Mouse (Mus musculus): Measurements from ENCODE around the gene Apoc3. TPM values are rescaled to one million over a fixed set of nuclear protein-coding genes. Genes with fewer than 3 reads are reported as not detected.

The Apoc3 gene
- polyA plus RNA-seq (2014; fragmentation: Nextera tagmentation; extraction: Ambion mirVana) = not detected in 2 replicates

GRCm38 (mm10) chr9:46235596-46235648 is at the start of gene Apoc3:
Gene Apoc3 (minus strand): TSS chr9:46235636.
- no peak for DNase-seq (ENCODE audit: low spot score)
- H3K4me2 ChIP-seq (replicated peaks) = no peak within 1 kb of the TSS
- H3K4me3 ChIP-seq (replicated peaks; ENCODE audit: low read length) = no peak within 1 kb of the TSS
- no peak within 1 kb of the TSS for H3K9ac ChIP-seq
- peaks cover 5% of the 10 kb centered on the region; the same call in 1 of the 2 replicates for H3K4me1 ChIP-seq (replicated peaks; ENCODE audit: control insufficient read depth, insufficient read depth, low read length)
- H3K36me3 ChIP-seq (replicated peaks; ENCODE audit: control insufficient read depth, insufficient read depth) = no peaks in the 10 kb centered on the region
- no peak for ATAC-seq (ENCODE audit: low FRiP score)
- H3K27ac ChIP-seq = no peak within 1 kb of the TSS
- H3K27me3 ChIP-seq (ENCODE audit: control insufficient read depth, insufficient read depth, low read length) = no peaks in the 10 kb centered on the region
- no peaks in the 10 kb centered on the region for H3K9me3 ChIP-seq (ENCODE audit: control insufficient read depth, low read length)

DNA sequence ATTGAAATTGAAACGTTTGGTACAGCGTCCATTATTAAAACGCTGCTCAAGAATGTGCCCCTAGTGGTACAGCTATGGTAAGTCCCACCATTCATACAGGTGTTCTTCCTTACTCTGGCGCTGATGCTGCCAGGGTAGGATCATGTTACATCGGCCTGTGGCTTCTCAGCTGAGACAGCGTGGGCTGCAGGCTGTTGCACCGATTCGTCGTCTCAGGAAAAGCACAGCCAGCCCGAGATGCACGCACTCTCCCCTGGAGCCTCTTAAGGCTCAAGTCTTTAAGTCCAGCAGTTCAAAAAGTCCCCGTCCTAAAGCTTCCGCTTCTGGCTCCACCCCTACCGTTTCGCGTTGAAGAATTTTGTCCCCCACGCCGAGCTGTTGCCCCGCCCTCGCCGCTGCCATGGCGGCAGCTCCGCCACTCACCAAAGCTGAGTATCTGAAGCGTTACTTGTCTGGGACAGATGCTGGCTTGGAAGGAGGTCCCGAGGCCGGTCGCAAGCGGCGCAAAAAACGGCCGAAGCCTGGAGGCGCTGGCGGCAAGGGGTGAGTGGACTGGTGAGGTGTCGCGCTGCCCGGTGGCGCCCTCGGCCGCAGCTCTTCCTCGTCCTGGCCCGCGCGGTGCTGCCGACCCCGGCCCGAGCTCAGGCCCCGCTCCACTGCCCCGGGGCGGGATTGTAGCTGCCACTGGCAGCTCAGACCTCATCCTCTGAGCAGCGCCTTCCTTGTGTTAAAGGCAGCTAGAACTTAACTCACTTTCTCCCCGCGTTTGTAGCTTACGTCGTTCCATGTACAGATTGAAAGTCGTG is 47.4 kb upstream of the Apoc3 start, which contains the start of gene Bud13:
TSS of gene Bud13 (plus strand) at position 378 of the 806 bp plus-strand sequence.
- Histone ChIP-seq H3K36me3 (replicated peaks; ENCODE audit: control insufficient read depth, insufficient read depth) (peaks cover 60% of the 10 kb centered on the region), H3K4me1 (replicated peaks; ENCODE audit: control insufficient read depth, insufficient read depth, low read length) (peaks cover 8% of the 10 kb centered on the region), H3K9me3 (ENCODE audit: control insufficient read depth, low read length) (no peaks in the 10 kb centered on the region), H3K4me2 (replicated peaks) (peak within 1 kb of the TSS; percentile 64), H3K4me3 (replicated peaks; ENCODE audit: low read length) (peak within 1 kb of the TSS; percentile 88), H3K9ac (peak within 1 kb of the TSS; percentile 83), H3K27me3 (ENCODE audit: control insufficient read depth, insufficient read depth, low read length) (no peaks in the 10 kb centered on the region), H3K27ac (peak within 1 kb of the TSS; percentile 78)
- DNase-seq (ENCODE audit: low spot score) (peak; percentile 92), ATAC-seq (ENCODE audit: low FRiP score) (peak; percentile 92)
- WGBS = under 1% methylated on average over 55 of the region's 55 CpGs

DNA sequence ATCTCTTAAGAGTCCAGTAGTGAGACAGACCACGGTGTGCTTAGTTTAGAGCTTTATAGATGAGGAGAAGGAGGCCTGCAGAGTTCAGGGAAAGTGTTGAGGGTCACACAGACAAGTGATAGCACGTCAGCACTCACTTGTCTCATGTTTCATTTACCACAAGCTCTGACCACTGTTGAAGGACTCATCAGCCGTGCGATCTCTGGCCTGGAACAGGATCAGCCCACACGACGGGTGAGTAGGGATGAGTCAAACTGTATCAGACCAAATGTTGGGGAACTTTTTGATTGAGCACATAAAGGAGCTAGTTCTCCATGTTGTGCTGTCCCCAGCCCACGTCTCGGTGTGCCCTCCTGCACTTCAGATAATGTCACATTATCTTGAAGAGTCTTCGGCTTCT is 39.1 kb upstream of the Apoc3 start:
- DNase-seq (ENCODE audit: low spot score) (no peak), ATAC-seq (ENCODE audit: low FRiP score) (no peak)
- H3K9ac ChIP-seq = no peak overlapping the region
- H3K4me3 ChIP-seq (replicated peaks; ENCODE audit: low read length) = no peak overlapping the region
- H3K36me3 ChIP-seq (replicated peaks; ENCODE audit: control insufficient read depth, insufficient read depth) = peaks cover 46% of the 10 kb centered on the region
- WGBS = 96% methylated on average over 9 of the region's 9 CpGs
- H3K27ac ChIP-seq = no peak overlapping the region
- 0 out of 2 replicates have a peak, but pooled peaks cover 5% of the 10 kb centered on the region for H3K27me3 ChIP-seq (ENCODE audit: control insufficient read depth, insufficient read depth, low read length)
- no peak overlapping the region for H3K4me2 ChIP-seq (replicated peaks)
- no peaks in the 10 kb centered on the region for H3K9me3 ChIP-seq (ENCODE audit: control insufficient read depth, low read length)
- no peaks in the 10 kb centered on the region; the same call in 1 of the 2 replicates for H3K4me1 ChIP-seq (replicated peaks; ENCODE audit: control insufficient read depth, insufficient read depth, low read length)

DNA sequence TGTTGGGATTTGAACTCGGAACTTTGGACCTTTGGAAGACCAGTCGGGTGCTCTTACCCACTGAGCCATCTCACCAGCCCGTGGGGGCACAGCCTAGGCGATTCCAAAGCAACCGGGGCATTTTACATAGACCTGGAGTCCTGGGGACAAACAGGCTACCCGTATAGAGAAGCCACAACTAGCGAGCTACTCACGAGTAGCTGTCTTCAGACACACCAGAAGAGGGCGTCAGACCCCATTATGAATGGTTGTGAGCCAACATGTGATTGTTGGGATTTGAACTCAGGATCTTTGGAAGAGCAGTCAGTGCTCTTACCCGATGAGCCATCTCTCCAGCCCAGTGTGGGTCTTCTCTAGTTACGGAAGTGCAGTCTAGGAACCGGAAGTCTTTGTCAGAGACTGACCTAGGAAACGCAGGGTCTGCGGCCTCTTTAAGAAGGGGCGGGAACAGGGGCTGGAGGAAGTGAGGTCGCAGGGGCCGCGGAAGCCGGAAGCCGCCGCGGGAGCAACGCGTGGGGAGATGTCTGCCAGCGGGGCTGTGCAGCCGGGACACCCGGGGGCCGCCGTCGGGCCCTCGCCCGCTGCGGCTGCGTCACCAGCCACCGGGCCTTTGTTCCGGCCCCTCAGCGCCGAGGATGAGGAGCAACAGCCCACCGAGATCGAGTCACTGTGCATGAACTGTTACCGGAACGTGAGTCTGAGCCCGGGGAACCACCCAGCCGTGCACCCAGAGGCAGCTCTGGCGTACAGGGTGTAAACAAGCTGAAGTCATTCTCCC is 37.4 kb upstream of the Apoc3 start, which contains the start of gene Zpr1:
TSS of gene Zpr1 (plus strand) at position 388 of the 778 bp plus-strand sequence.
- no peaks in the 10 kb centered on the region for H3K9me3 ChIP-seq (ENCODE audit: control insufficient read depth, low read length)
- H3K9ac ChIP-seq = peak within 1 kb of the TSS; percentile 74
- DNase-seq (ENCODE audit: low spot score) = peak; percentile 85
- H3K4me1 ChIP-seq (replicated peaks; ENCODE audit: control insufficient read depth, insufficient read depth, low read length) = no peaks in the 10 kb centered on the region; the same call in 1 of the 2 replicates
- peak; percentile 93 for ATAC-seq (ENCODE audit: low FRiP score)
- peaks cover 31% of the 10 kb centered on the region for H3K36me3 ChIP-seq (replicated peaks; ENCODE audit: control insufficient read depth, insufficient read depth)
- WGBS = 7% methylated on average over 45 of the region's 45 CpGs
- 0 out of 2 replicates have a peak, but pooled peaks cover 5% of the 10 kb centered on the region for H3K27me3 ChIP-seq (ENCODE audit: control insufficient read depth, insufficient read depth, low read length)
- peak within 1 kb of the TSS; percentile 85 for H3K4me2 ChIP-seq (replicated peaks)
- peak within 1 kb of the TSS; percentile 89 for H3K4me3 ChIP-seq (replicated peaks; ENCODE audit: low read length)
- peak within 1 kb of the TSS; percentile 59 for H3K27ac ChIP-seq

DNA sequence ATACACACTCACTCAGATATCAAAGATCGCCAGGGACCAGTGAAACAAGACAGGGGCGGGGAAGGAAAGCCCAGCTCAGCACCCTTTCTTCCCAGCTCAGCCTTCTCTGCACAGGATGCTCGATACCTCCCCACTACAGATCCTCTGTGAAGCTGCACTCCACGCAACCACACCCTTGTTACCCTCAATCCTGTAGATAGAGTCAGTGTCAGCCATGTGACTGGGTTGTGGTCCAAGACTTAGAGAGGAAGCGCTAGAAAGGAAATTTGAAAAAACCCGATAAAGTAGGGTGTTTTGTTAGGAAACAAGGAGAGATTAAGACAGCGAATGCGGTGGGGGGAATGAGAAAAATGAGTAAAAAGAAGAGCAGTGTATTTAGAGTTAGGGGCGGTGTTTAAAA is 36.6 kb upstream of the Apoc3 start:
- Histone ChIP-seq H3K27me3 (ENCODE audit: control insufficient read depth, insufficient read depth, low read length) (0 out of 2 replicates have a peak, but pooled peaks cover 5% of the 10 kb centered on the region), H3K9ac (no peak overlapping the region), H3K27ac (no peak overlapping the region), H3K4me2 (replicated peaks) (peak overlapping the region; percentile 85), H3K36me3 (replicated peaks; ENCODE audit: control insufficient read depth, insufficient read depth) (peaks cover 24% of the 10 kb centered on the region), H3K4me3 (replicated peaks; ENCODE audit: low read length) (no peak overlapping the region), H3K9me3 (ENCODE audit: control insufficient read depth, low read length) (no peaks in the 10 kb centered on the region), H3K4me1 (replicated peaks; ENCODE audit: control insufficient read depth, insufficient read depth, low read length) (no peaks in the 10 kb centered on the region; the same call in 1 of the 2 replicates)
- DNase-seq (ENCODE audit: low spot score) (no peak), ATAC-seq (ENCODE audit: low FRiP score) (no peak)
- 89% methylated on average over 9 of the region's 9 CpGs for WGBS

DNA sequence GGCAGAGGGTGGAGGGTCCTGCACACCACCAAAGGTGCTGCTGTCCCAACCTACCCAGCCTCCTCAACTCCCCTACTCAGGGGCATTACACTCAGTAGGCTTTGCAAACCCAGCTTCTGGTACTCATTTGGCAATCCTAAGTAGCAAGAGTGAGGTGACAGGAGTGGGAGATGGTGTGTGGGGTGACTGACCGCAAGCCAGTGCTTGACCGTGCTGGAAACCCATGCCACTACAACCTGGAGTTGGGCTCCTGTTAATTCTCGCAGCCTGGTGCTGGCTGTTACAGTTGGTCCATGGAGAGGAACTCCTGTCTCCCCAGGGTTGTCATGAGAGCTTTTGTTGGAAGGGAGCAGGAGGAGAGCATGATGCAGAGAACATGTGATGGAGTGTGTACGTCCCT is 35.3 kb upstream of the Apoc3 start:
- no peak overlapping the region for H3K9ac ChIP-seq
- H3K36me3 ChIP-seq (replicated peaks; ENCODE audit: control insufficient read depth, insufficient read depth) = peaks cover 11% of the 10 kb centered on the region
- no peak overlapping the region for H3K27ac ChIP-seq
- no peaks in the 10 kb centered on the region for H3K9me3 ChIP-seq (ENCODE audit: control insufficient read depth, low read length)
- H3K4me3 ChIP-seq (replicated peaks; ENCODE audit: low read length) = no peak overlapping the region
- H3K27me3 ChIP-seq (ENCODE audit: control insufficient read depth, insufficient read depth, low read length) = 0 out of 2 replicates have a peak, but pooled peaks cover 5% of the 10 kb centered on the region
- H3K4me1 ChIP-seq (replicated peaks; ENCODE audit: control insufficient read depth, insufficient read depth, low read length) = no peaks in the 10 kb centered on the region; the same call in 1 of the 2 replicates
- H3K4me2 ChIP-seq (replicated peaks) = no peak overlapping the region
- 93% methylated on average over 4 of the region's 4 CpGs for WGBS
- ATAC-seq (ENCODE audit: low FRiP score) (no peak), DNase-seq (ENCODE audit: low spot score) (no peak)

- Histone ChIP-seq H3K9ac (no peak overlapping the region), H3K9me3 (ENCODE audit: control insufficient read depth, low read length) (no peaks in the 10 kb centered on the region), H3K27ac (no peak overlapping the region), H3K27me3 (ENCODE audit: control insufficient read depth, insufficient read depth, low read length) (0 out of 2 replicates have a peak, but pooled peaks cover 5% of the 10 kb centered on the region), H3K4me1 (replicated peaks; ENCODE audit: control insufficient read depth, insufficient read depth, low read length) (no peaks in the 10 kb centered on the region; the same call in 1 of the 2 replicates), H3K4me2 (replicated peaks) (no peak overlapping the region), H3K36me3 (replicated peaks; ENCODE audit: control insufficient read depth, insufficient read depth) (no peaks in the 10 kb centered on the region), H3K4me3 (replicated peaks; ENCODE audit: low read length) (no peak overlapping the region)
- DNase-seq (ENCODE audit: low spot score) = no peak
- 87% methylated on average over 5 of the region's 5 CpGs for WGBS
- ATAC-seq (ENCODE audit: low FRiP score) = no peak
These were observed 33.7 kb upstream of the Apoc3 start for GRCm38 (mm10) chr9:46269125-46269524.

DNA sequence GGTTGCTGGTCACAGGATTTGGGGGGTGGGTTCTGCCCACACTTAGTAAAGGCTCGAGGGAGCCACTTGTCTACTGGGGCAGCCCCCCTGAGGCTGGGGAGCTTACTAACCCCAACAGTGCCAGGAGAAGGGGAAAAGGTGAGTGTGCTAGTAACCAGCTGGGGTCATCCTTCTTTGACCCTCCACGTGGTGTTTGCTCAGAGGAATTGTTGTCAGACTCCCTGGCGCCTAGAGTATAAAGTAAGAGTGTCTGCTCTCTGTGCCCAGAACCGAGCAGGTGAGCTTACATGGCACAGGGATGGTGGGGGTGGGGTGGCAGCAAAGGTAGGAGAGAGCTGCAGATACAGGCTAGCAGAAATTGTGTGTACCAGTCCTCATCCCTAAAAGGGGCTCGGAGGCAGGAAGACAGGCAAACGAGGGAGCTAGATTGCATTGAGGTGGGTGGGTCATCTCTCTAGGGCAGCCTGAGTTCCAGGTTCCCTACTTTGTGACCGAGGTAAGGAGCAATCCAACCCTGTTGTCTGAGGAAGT is 33.0 kb upstream of the Apoc3 start, which contains the start of gene Apoa5:
TSS of gene Apoa5 (plus strand) at position 291 of the 531 bp plus-strand sequence.
- Histone ChIP-seq H3K27me3 (ENCODE audit: control insufficient read depth, insufficient read depth, low read length) (0 out of 2 replicates have a peak, but pooled peaks cover 5% of the 10 kb centered on the region), H3K9ac (no peak within 1 kb of the TSS), H3K36me3 (replicated peaks; ENCODE audit: control insufficient read depth, insufficient read depth) (no peaks in the 10 kb centered on the region), H3K4me3 (replicated peaks; ENCODE audit: low read length) (no peak within 1 kb of the TSS), H3K4me1 (replicated peaks; ENCODE audit: control insufficient read depth, insufficient read depth, low read length) (no peaks in the 10 kb centered on the region), H3K9me3 (ENCODE audit: control insufficient read depth, low read length) (no peaks in the 10 kb centered on the region), H3K27ac (no peak within 1 kb of the TSS), H3K4me2 (replicated peaks) (no peak within 1 kb of the TSS)
- WGBS = 65% methylated on average over 7 of the region's 7 CpGs
- no peak for ATAC-seq (ENCODE audit: low FRiP score)
- no peak for DNase-seq (ENCODE audit: low spot score)

DNA sequence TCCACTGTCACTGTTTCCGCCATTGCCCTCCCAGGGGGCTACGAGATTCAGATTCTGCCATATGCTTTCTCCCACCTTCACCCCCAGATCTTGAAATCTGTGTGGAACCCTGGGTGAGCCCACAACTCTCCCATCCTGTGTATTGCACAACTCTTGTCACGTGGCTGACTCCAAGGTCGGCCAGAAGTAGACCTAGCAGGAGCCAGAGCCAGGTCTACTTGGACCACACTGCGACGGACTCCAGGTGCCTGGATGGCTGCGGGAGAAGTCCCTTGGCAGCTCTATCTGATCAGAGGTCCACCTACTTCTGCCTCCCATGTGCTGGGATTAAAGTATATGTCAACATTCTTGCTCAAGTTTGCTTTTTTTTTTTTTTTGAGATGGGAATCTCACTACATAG is 25.7 kb upstream of the Apoc3 start:
- no peaks in the 10 kb centered on the region for H3K27me3 ChIP-seq (ENCODE audit: control insufficient read depth, insufficient read depth, low read length)
- H3K36me3 ChIP-seq (replicated peaks; ENCODE audit: control insufficient read depth, insufficient read depth) = no peaks in the 10 kb centered on the region
- ATAC-seq (ENCODE audit: low FRiP score) (no peak), DNase-seq (ENCODE audit: low spot score) (no peak)
- no peaks in the 10 kb centered on the region for H3K9me3 ChIP-seq (ENCODE audit: control insufficient read depth, low read length)
- no peaks in the 10 kb centered on the region for H3K4me1 ChIP-seq (replicated peaks; ENCODE audit: control insufficient read depth, insufficient read depth, low read length)
- no peak overlapping the region for H3K9ac ChIP-seq
- H3K27ac ChIP-seq = no peak overlapping the region
- WGBS = 91% methylated on average over 7 of the region's 7 CpGs
- H3K4me3 ChIP-seq (replicated peaks; ENCODE audit: low read length) = no peak overlapping the region
- H3K4me2 ChIP-seq (replicated peaks) = no peak overlapping the region

Measured in hindbrain, embryonic 14.5 days (tissue).